Mouse (Mus musculus) MEL (cell line): ENCODE results near the gene Pnmal1. TPM values are rescaled to one million over a fixed set of nuclear protein-coding genes. Genes with fewer than 3 reads are reported as not detected.

ENCODE experiments used
- DNase-seq: peaks from one replicate; pipeline ENCODE4 v3.0.0; 2011; ENCODE audit warnings: low read depth, low spot score
- H3K27ac ChIP-seq: 2 replicates; pipeline ENCODE4 v1.5.1; 2012; ENCODE audit warnings: low read depth, mild to moderate bottlenecking, control low read depth, low read length, moderate library complexity; ENCODE audit not compliant: control insufficient read depth
- H3K27me3 ChIP-seq, 2 experiments: fragments of 150-350 bp in 1 of 2; sonication (generic) in 1 of 2; 2 replicates each; pipeline ENCODE4 v1.6.1; 2012; ENCODE audit warnings: low read length in 2 of 2, mild to moderate bottlenecking in 2 of 2, improper control_type of control experiment in 1 of 2, moderate library complexity in 1 of 2; ENCODE audit not compliant: insufficient read depth in 2 of 2, control insufficient read depth in 1 of 2
- H3K36me3 ChIP-seq, 2 experiments: 2 replicates each; pipeline ENCODE4 v1.6.1; 2012 to 2014; ENCODE audit warnings: low read length in 2 of 2, improper control_type of control experiment in 1 of 2, inconsistent platforms in 1 of 2, mild to moderate bottlenecking in 1 of 2; ENCODE audit not compliant: insufficient read depth in 2 of 2, control insufficient read depth in 1 of 2
- H3K4me1 ChIP-seq, 2 experiments: fragments of 150-350 bp in 1 of 2; sonication (generic) in 1 of 2; 2 replicates each; pipeline ENCODE4 v1.6.1; 2012; ENCODE audit warnings: low read length in 2 of 2, improper control_type of control experiment in 1 of 2, mild to moderate bottlenecking in 1 of 2; ENCODE audit not compliant: insufficient read depth in 2 of 2, control insufficient read depth in 1 of 2
- H3K4me3 ChIP-seq, 2 experiments: fragments of 150-350 bp in 1 of 2; sonication (generic) in 1 of 2; 2 replicates each; pipeline ENCODE4 v1.5.1; 2012; ENCODE audit warnings: low read depth in 2 of 2, low read length in 2 of 2, mild to moderate bottlenecking in 2 of 2, moderate library complexity in 2 of 2, control low read depth in 1 of 2, improper control_type of control experiment in 1 of 2; ENCODE audit not compliant: control insufficient read depth in 1 of 2, insufficient read depth in 1 of 2
- H3K79me2 ChIP-seq: 2 replicates; pipeline ENCODE4 v1.6.1; 2012; ENCODE audit warnings: mild to moderate bottlenecking, low read length, moderate library complexity; ENCODE audit not compliant: control insufficient read depth, poor library complexity, insufficient read depth
- H3K9ac ChIP-seq: 2 replicates; pipeline ENCODE4 v1.6.1; 2012; ENCODE audit warnings: low read depth, mild to moderate bottlenecking, control low read depth, low read length, moderate library complexity; ENCODE audit not compliant: control insufficient read depth, poor library complexity, severe bottlenecking
- H3K9me3 ChIP-seq: fragments of 150-350 bp; sonication (generic); replicated peaks from 2 replicates; pipeline ENCODE4 v1.6.1; 2012; ENCODE audit warnings: mild to moderate bottlenecking, low read length, improper control_type of control experiment, moderate library complexity; ENCODE audit not compliant: insufficient read depth
- BHLHE40 ChIP-seq: IDR thresholded peaks from 2 replicates; pipeline ENCODE4 v1.6.1; 2012; ENCODE audit warnings: low read depth, mild to moderate bottlenecking, inconsistent platforms, low read length, improper control_type of control experiment, borderline replicate concordance
- CTCF ChIP-seq, 3 experiments: IDR thresholded peaks in 2 of 3; conservative IDR thresholded peaks in 1 of 3; 2 replicates each; pipeline ENCODE4 v1.5.1; 2011 to 2012; ENCODE audit warnings: low read length in 3 of 3, low read depth in 2 of 3, mild to moderate bottlenecking in 2 of 3, improper control_type of control experiment in 1 of 3, inconsistent platforms in 1 of 3, mixed read lengths in 1 of 3, moderate library complexity in 1 of 3; ENCODE audit not compliant: control insufficient read depth in 1 of 3, insufficient read depth in 1 of 3, poor library complexity in 1 of 3, severe bottlenecking in 1 of 3
- EP300 ChIP-seq, 2 experiments: IDR thresholded peaks; 2 replicates each; pipeline ENCODE4 v1.6.1; 2011; ENCODE audit warnings: improper control_type of control experiment in 2 of 2, low read length in 2 of 2, low read depth in 1 of 2, mild to moderate bottlenecking in 1 of 2
- GABPA ChIP-seq: IDR thresholded peaks from 2 replicates; pipeline ENCODE4 v1.6.1; 2012; ENCODE audit warnings: low read depth, mild to moderate bottlenecking, inconsistent platforms, low read length, improper control_type of control experiment, moderate library complexity
- GATA1 ChIP-seq: IDR thresholded peaks from 2 replicates; pipeline ENCODE4 v1.6.1; 2011; ENCODE audit warnings: low read depth, low read length, improper control_type of control experiment
- HCFC1 ChIP-seq: IDR thresholded peaks from 2 replicates; pipeline ENCODE4 v1.6.1; 2012; ENCODE audit warnings: low read depth, mild to moderate bottlenecking, inconsistent platforms, low read length, improper control_type of control experiment, moderate library complexity
- KAT2A ChIP-seq: conservative IDR thresholded peaks from 2 replicates; pipeline ENCODE4 v1.6.1; 2012; ENCODE audit warnings: low read depth, low read length, improper control_type of control experiment, inconsistent platforms
- MAFK ChIP-seq: IDR thresholded peaks from 2 replicates; pipeline ENCODE4 v1.6.1; 2011; ENCODE audit warnings: low read depth, mild to moderate bottlenecking, low read length, improper control_type of control experiment, borderline replicate concordance
- MAX ChIP-seq: IDR thresholded peaks from 2 replicates; pipeline ENCODE4 v1.6.1; 2011; ENCODE audit warnings: low read length, improper control_type of control experiment
- MEF2A ChIP-seq: IDR thresholded peaks from 2 replicates; pipeline ENCODE4 v1.6.1; 2014; ENCODE audit warnings: low read depth, mild to moderate bottlenecking, inconsistent platforms, low read length, improper control_type of control experiment; ENCODE audit not compliant: poor library complexity, insufficient replicate concordance, severe bottlenecking; ENCODE audit errors: extremely low read depth
- NRF1 ChIP-seq: IDR thresholded peaks from 2 replicates; pipeline ENCODE4 v1.6.1; 2014; ENCODE audit warnings: low read depth, mild to moderate bottlenecking, inconsistent platforms, low read length, improper control_type of control experiment, moderate library complexity; ENCODE audit not compliant: poor library complexity, insufficient read depth, severe bottlenecking
- RAD21 ChIP-seq: IDR thresholded peaks from 2 replicates; pipeline ENCODE4 v1.6.1; 2011; ENCODE audit warnings: mild to moderate bottlenecking, low read depth, low read length, improper control_type of control experiment
- RCOR1 ChIP-seq: IDR thresholded peaks from 2 replicates; pipeline ENCODE4 v1.6.1; 2012; ENCODE audit warnings: low read depth, mild to moderate bottlenecking, inconsistent platforms, low read length, improper control_type of control experiment
- TAL1 ChIP-seq: IDR thresholded peaks from 2 replicates; pipeline ENCODE4 v1.6.1; 2012; ENCODE audit warnings: mild to moderate bottlenecking, inconsistent platforms, low read length, moderate library complexity, mixed read lengths
- TCF12 ChIP-seq: IDR thresholded peaks from 2 replicates; pipeline ENCODE4 v1.6.1; 2014; ENCODE audit warnings: low read depth, mild to moderate bottlenecking, inconsistent platforms, low read length, improper control_type of control experiment, moderate library complexity
- ZKSCAN1 ChIP-seq: IDR thresholded peaks from 2 replicates; pipeline ENCODE4 v1.6.1; 2012; ENCODE audit warnings: low read depth, mild to moderate bottlenecking, inconsistent platforms, low read length, improper control_type of control experiment, moderate library complexity
- ZMIZ1 ChIP-seq: IDR thresholded peaks from 2 replicates; pipeline ENCODE4 v1.6.1; 2012; ENCODE audit warnings: low read depth, mild to moderate bottlenecking, inconsistent platforms, low read length, improper control_type of control experiment, moderate library complexity
- ZNF384 ChIP-seq: IDR thresholded peaks from 2 replicates; pipeline ENCODE4 v1.6.1; 2012; ENCODE audit warnings: low read depth, mild to moderate bottlenecking, inconsistent platforms, low read length, improper control_type of control experiment
- polyA plus RNA-seq, 2 experiments: library from polyadenylated mRNA; stranded (reverse) in 1 of 2; unstranded in 1 of 2; fragments of >175 nt in 1 of 2; fragments of >200 nt in 1 of 2; gene quantifications; 2 replicates each; pipeline versions ENCODE4 v1.2.1 to v1.2.4; 2012; ENCODE audit warnings: low replicate concordance in 2 of 2, low read depth in 1 of 2; ENCODE audit not compliant: insufficient read length in 2 of 2, insufficient read depth in 1 of 2, missing spikeins in 1 of 2
- total RNA-seq: library from RNA; depleted of rRNA; stranded (reverse); fragments of 300-350 nt; gene quantifications from 2 replicates; pipeline ENCODE4 v1.2.3, GENCODE M21; 2012

Pnmal1 gene
- total and polyA plus RNA-seq, 3 experiments, result 0.19 to 0.53 TPM; not detected in 1

DNA sequence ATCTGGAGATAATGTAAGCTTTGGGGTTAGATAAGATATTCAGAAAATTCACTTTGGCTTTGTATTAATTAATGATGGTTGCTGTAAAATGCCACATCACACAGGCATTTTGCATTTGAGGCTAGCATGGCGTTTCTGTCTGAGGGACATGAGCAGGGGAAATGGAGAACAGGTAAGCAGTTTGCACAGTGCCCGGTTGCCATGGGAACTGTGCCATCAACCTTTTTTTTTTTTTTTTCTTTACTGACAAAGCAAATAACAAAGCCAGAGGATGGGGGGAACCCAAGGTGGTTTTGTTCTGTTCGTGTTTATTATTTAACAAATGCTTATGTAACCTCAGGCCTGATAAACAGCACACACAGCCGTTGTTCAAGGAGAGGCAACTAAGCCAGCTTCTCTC lies 16.6 kb upstream of the Pnmal1 start:
- no peak overlapping the region for H3K4me3 ChIP-seq
- H3K9ac ChIP-seq, result no peak overlapping the region
- H3K4me1 ChIP-seq, result no peaks in the 10 kb centered on the region
- H3K79me2 ChIP-seq, result no peaks in the 10 kb centered on the region
- H3K27me3 ChIP-seq, result no peaks in the 10 kb centered on the region
- no peak for DNase-seq
- 0 out of 2 replicates have a peak, but pooled peaks have one; percentile 28 for TF ChIP-seq ZNF384
- TF ChIP-seq GABPA, result no peak
- no peak for TF ChIP-seq HCFC1
- H3K27ac ChIP-seq, result no peak overlapping the region
- no peaks in the 10 kb centered on the region for H3K9me3 ChIP-seq
- no peaks in the 10 kb centered on the region for H3K36me3 ChIP-seq

DNA sequence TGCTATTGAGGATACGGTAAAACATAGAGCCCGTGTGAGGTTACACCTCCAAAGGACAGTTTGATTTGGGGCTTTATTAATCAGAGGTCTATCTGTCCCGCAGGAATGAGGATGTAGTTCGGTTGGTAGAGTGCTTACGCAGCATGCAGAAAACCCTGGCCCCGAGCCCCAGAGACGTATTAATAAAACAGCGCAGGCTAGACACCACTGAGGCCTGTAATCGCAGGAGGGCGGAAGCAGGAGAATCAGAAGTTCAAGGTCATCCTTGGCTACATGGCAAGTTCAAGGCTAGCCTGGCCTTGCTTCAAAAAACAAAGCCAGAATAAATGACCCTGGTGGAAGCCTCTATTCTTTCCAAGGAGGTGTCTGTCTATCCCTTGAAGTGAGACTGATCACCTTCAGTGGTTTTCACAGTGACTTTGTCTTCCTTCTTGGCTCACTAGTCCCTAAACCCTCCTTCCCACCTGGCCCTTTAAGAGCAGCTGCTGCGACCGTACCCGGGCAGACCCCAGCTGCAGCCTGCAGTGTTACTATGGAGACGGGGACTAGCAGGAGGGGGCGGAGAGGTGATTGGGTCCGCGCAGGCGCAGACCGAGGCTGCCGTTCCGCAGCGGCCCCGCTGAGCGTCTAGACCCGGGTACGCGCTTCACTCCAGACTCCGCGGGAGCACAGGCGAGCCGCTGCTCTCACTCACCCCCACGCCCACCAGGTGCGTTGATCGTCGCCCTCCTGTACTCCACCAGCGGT lies 15.2 kb upstream of the Pnmal1 start, which contains the start of gene Pnmal2:
Gene Pnmal2 (plus strand): TSS at position 622 of the 747 bp plus-strand sequence.
- no peaks in the 10 kb centered on the region for H3K9me3 ChIP-seq
- no peak for DNase-seq
- H3K27ac ChIP-seq, result no peak within 1 kb of the TSS
- H3K36me3 ChIP-seq, result no peaks in the 10 kb centered on the region
- no peak within 1 kb of the TSS for H3K4me3 ChIP-seq
- no peaks in the 10 kb centered on the region for H3K79me2 ChIP-seq
- H3K27me3 ChIP-seq, result no peaks in the 10 kb centered on the region
- H3K9ac ChIP-seq, result no peak within 1 kb of the TSS
- no peaks in the 10 kb centered on the region for H3K4me1 ChIP-seq
- TF ChIP-seq MAFK, result no peak
- no peak for TF ChIP-seq EP300 (IDR thresholded peaks at IDR 0.05; ENCODE audit: low read depth in 1 of 2, low read length in 2 of 2)
- TF ChIP-seq ZMIZ1, result no peak
- no peak for TF ChIP-seq NRF1
- no peak for TF ChIP-seq TCF12
- no peak for TF ChIP-seq MEF2A
- TF ChIP-seq GATA1, result no peak
- no peak for TF ChIP-seq BHLHE40
- no peak for TF ChIP-seq MAX
- TF ChIP-seq CTCF (IDR thresholded peaks at IDR 0.05 in 2 of 3, conservative IDR thresholded peaks at IDR 0.05 in 1 of 3; ENCODE audit: control insufficient read depth in 1 of 3, insufficient read depth in 1 of 3, low read depth in 2 of 3, low read length in 3 of 3, poor library complexity in 1 of 3, severe bottlenecking in 1 of 3), result no peak
- no peak for TF ChIP-seq RCOR1
- no peak for TF ChIP-seq ZKSCAN1
- TF ChIP-seq KAT2A, result no peak
- no peak for TF ChIP-seq HCFC1
- no peak for TF ChIP-seq TAL1
- TF ChIP-seq RAD21, result no peak
- TF ChIP-seq ZNF384, result no peak
